Mouse (Mus musculus): Measurements from ENCODE around the gene Akt2. TPM values are rescaled to one million over a fixed set of nuclear protein-coding genes. Genes with fewer than 3 reads are reported as not detected.
"Not testable (repeated sequence)": the region's sequence is repeated elsewhere in the genome, so short reads cannot be mapped to it uniquely, and the experiment has no call there.

Akt2 gene
- polyA plus RNA-seq, 1 experiment = 106 TPM

- peak in 1 of 2 experiments; percentile 60 for DNase-seq
- 24% methylated on average over 6 of the region's 6 CpGs for WGBS
- Histone ChIP-seq H3K4me3 (replicated peaks; ENCODE audit: insufficient read depth, low read depth, low read length) (no peak overlapping the region), H3K4me1 (ENCODE audit: control insufficient read depth, insufficient read depth, low read length) (peaks cover 34% of the 10 kb centered on the region), H3K27ac (ENCODE audit: insufficient read depth, low read length) (peak overlapping the region; percentile 39), H3K27me3 (ENCODE audit: control insufficient read depth, insufficient read depth, low read length) (no peaks in the 10 kb centered on the region)
- no peak for TF ChIP-seq CTCF (IDR thresholded peaks at IDR 0.05; ENCODE audit: borderline replicate concordance, insufficient read depth, low read depth, low read length)
- TF ChIP-seq POLR2A (IDR thresholded peaks at IDR 0.05; ENCODE audit: borderline replicate concordance, insufficient read depth, low read length) = no peak
Observed at GRCm38 (mm10) chr7:27628190-27628589, 36.8 kb downstream of the Akt2 start.

- not testable (repeated sequence) for H3K27ac ChIP-seq (ENCODE audit: insufficient read depth, low read length); H3K27me3 ChIP-seq (ENCODE audit: control insufficient read depth, insufficient read depth, low read length); DNase-seq; H3K4me3 ChIP-seq (replicated peaks; ENCODE audit: insufficient read depth, low read depth, low read length)
- 33% methylated on average over 7 of the region's 7 CpGs for WGBS
- peaks cover 39% of the 10 kb centered on the region for H3K4me1 ChIP-seq (ENCODE audit: control insufficient read depth, insufficient read depth, low read length)
Observed at GRCm38 (mm10) chr7:27628816-27629215, 37.5 kb downstream of the Akt2 start.

GRCm38 (mm10) chr7:27631439-27631838 lies 40.1 kb downstream of the Akt2 start:
- Histone ChIP-seq H3K27ac (ENCODE audit: insufficient read depth, low read length) (peak overlapping the region; percentile 64), H3K4me3 (replicated peaks; ENCODE audit: insufficient read depth, low read depth, low read length) (no peak overlapping the region), H3K4me1 (ENCODE audit: control insufficient read depth, insufficient read depth, low read length) (peaks cover 46% of the 10 kb centered on the region), H3K27me3 (ENCODE audit: control insufficient read depth, insufficient read depth, low read length) (no peaks in the 10 kb centered on the region)
- TF ChIP-seq POLR2A (IDR thresholded peaks at IDR 0.05; ENCODE audit: borderline replicate concordance, insufficient read depth, low read length) (no peak), CTCF (IDR thresholded peaks at IDR 0.05; ENCODE audit: borderline replicate concordance, insufficient read depth, low read depth, low read length) (no peak)
- DNase-seq = peak; percentile 64 to 71
- WGBS = 49% methylated on average over 4 of the region's 4 CpGs

- Histone ChIP-seq H3K4me3 (replicated peaks; ENCODE audit: insufficient read depth, low read depth, low read length) (no peak overlapping the region), H3K4me1 (ENCODE audit: control insufficient read depth, insufficient read depth, low read length) (peaks cover 40% of the 10 kb centered on the region), H3K27ac (ENCODE audit: insufficient read depth, low read length) (peak overlapping the region; percentile 58), H3K27me3 (ENCODE audit: control insufficient read depth, insufficient read depth, low read length) (no peaks in the 10 kb centered on the region)
- peak; percentile 66 to 77 for DNase-seq
- no peak for TF ChIP-seq POLR2A (IDR thresholded peaks at IDR 0.05; ENCODE audit: borderline replicate concordance, insufficient read depth, low read length)
- no peak for TF ChIP-seq CTCF (IDR thresholded peaks at IDR 0.05; ENCODE audit: borderline replicate concordance, insufficient read depth, low read depth, low read length)
- WGBS = 9% methylated on average over 6 of the region's 6 CpGs
Observed at GRCm38 (mm10) chr7:27633166-27633565, 41.8 kb downstream of the Akt2 start.

GRCm38 (mm10) chr7:27634691-27635090 lies 43.3 kb downstream of the Akt2 start:
- no peak for DNase-seq
- H3K4me1 ChIP-seq (ENCODE audit: control insufficient read depth, insufficient read depth, low read length) = peaks cover 32% of the 10 kb centered on the region
- WGBS = 60% methylated on average over 6 of the region's 6 CpGs
- no peaks in the 10 kb centered on the region for H3K27me3 ChIP-seq (ENCODE audit: control insufficient read depth, insufficient read depth, low read length)
- H3K4me3 ChIP-seq (replicated peaks; ENCODE audit: insufficient read depth, low read depth, low read length) = no peak overlapping the region
- no peak for TF ChIP-seq CTCF (IDR thresholded peaks at IDR 0.05; ENCODE audit: borderline replicate concordance, insufficient read depth, low read depth, low read length)
- TF ChIP-seq POLR2A (IDR thresholded peaks at IDR 0.05; ENCODE audit: borderline replicate concordance, insufficient read depth, low read length) = no peak
- no peak overlapping the region for H3K27ac ChIP-seq (ENCODE audit: insufficient read depth, low read length)

- H3K27me3 ChIP-seq (ENCODE audit: control insufficient read depth, insufficient read depth, low read length); H3K27ac ChIP-seq (ENCODE audit: insufficient read depth, low read length); DNase-seq; H3K4me3 ChIP-seq (replicated peaks; ENCODE audit: insufficient read depth, low read depth, low read length): not testable (repeated sequence)
- 94% methylated on average over 2 of the region's 2 CpGs for WGBS
- peaks cover 36% of the 10 kb centered on the region for H3K4me1 ChIP-seq (ENCODE audit: control insufficient read depth, insufficient read depth, low read length)
Observed at GRCm38 (mm10) chr7:27635094-27635493, 43.7 kb downstream of the Akt2 start.

- peaks cover 24% of the 10 kb centered on the region for H3K4me1 ChIP-seq (ENCODE audit: control insufficient read depth, insufficient read depth, low read length)
- WGBS = 71% methylated on average over 1 of the region's 1 CpGs
- H3K27ac ChIP-seq (ENCODE audit: insufficient read depth, low read length) = no peak overlapping the region
- DNase-seq = no peak
- no peaks in the 10 kb centered on the region for H3K27me3 ChIP-seq (ENCODE audit: control insufficient read depth, insufficient read depth, low read length)
- H3K4me3 ChIP-seq (replicated peaks; ENCODE audit: insufficient read depth, low read depth, low read length) = no peak overlapping the region
- no peak for TF ChIP-seq POLR2A (IDR thresholded peaks at IDR 0.05; ENCODE audit: borderline replicate concordance, insufficient read depth, low read length)
- TF ChIP-seq CTCF (IDR thresholded peaks at IDR 0.05; ENCODE audit: borderline replicate concordance, insufficient read depth, low read depth, low read length) = no peak
Observed at GRCm38 (mm10) chr7:27644471-27644870, 53.1 kb downstream of the Akt2 start.

GRCm38 (mm10) chr7:27646516-27646915 lies 55.2 kb downstream of the Akt2 start:
- H3K4me1 ChIP-seq (ENCODE audit: control insufficient read depth, insufficient read depth, low read length) = peaks cover 15% of the 10 kb centered on the region
- TF ChIP-seq CTCF (IDR thresholded peaks at IDR 0.05; ENCODE audit: borderline replicate concordance, insufficient read depth, low read depth, low read length) (no peak), POLR2A (IDR thresholded peaks at IDR 0.05; ENCODE audit: borderline replicate concordance, insufficient read depth, low read length) (no peak)
- whole genome bisulfite sequencing = 84% methylated on average over 7 of the region's 7 CpGs
- no peaks in the 10 kb centered on the region for H3K27me3 ChIP-seq (ENCODE audit: control insufficient read depth, insufficient read depth, low read length)
- no peak overlapping the region for H3K27ac ChIP-seq (ENCODE audit: insufficient read depth, low read length)
- H3K4me3 ChIP-seq (replicated peaks; ENCODE audit: insufficient read depth, low read depth, low read length) = no peak overlapping the region
- no peak for DNase-seq

All from cerebellum, adult 2 months (tissue).